ENCODE assay signal across 18 mouse cellular contexts in genomic region chr16:30490791-30491190, GRCm38 (mm10). TPM values are rescaled to one million over a fixed set of nuclear protein-coding genes. Genes with fewer than 3 reads are reported as not detected.
DNase-seq lines count a peak whose midpoint lies in the region; ATAC-seq and TF ChIP-seq lines count a peak whose summit lies in the region.
"Had no signal": no experiment of that assay in that cellular context is flagged by ENCODE, and none has a peak within 500 bp of the region (broad histone marks: within the 10 kb centered on the region; RNA-seq: fewer than 3 reads in every experiment).

No protein-coding gene starts in this region.

- H3K27me3 ChIP-seq in forebrain, embryonic 10.5 days (ENCODE audit: poor library complexity, severe bottlenecking), result peaks cover 15% of the 10 kb centered on the region; the same call in 1 of the 2 replicates
- no peaks in the 10 kb centered on the region for H3K27me3 ChIP-seq in forebrain, embryonic 15.5 days
- no peaks in the 10 kb centered on the region for H3K27me3 ChIP-seq in kidney, embryonic 15.5 days
- no peaks in the 10 kb centered on the region for H3K27me3 ChIP-seq in myocyte (ENCODE audit: control insufficient read depth, insufficient read depth, insufficient read length)
- no peaks in the 10 kb centered on the region for H3K27me3 ChIP-seq in hindbrain, embryonic 12.5 days
- H3K27me3 ChIP-seq: embryonic facial prominence, embryonic 15.5 days; heart, embryonic 12.5 days; hindbrain, embryonic 15.5 days had no signal

- peaks cover 18% of the 10 kb centered on the region for H3K4me1 ChIP-seq in forebrain, embryonic 10.5 days
- H3K4me1 ChIP-seq in forebrain, embryonic 15.5 days, result no peaks in the 10 kb centered on the region
- peaks cover 28% of the 10 kb centered on the region for H3K4me1 ChIP-seq in kidney, embryonic 15.5 days
- H3K4me1 ChIP-seq in hindbrain, embryonic 12.5 days, result no peaks in the 10 kb centered on the region
- H3K4me1 ChIP-seq: embryonic facial prominence, embryonic 15.5 days; hindbrain, embryonic 15.5 days had no signal

- H3K79me2 ChIP-seq in myocyte (ENCODE audit: control insufficient read depth, insufficient read depth), result no peaks in the 10 kb centered on the region

- no peak for TF ChIP-seq POLR2A in myocyte (IDR thresholded peaks at IDR 0.05; ENCODE audit: insufficient read length, low read depth)

- no peaks in the 10 kb centered on the region for H3K36me3 ChIP-seq in forebrain, embryonic 10.5 days (replicated peaks)
- H3K36me3 ChIP-seq in forebrain, embryonic 15.5 days, result no peaks in the 10 kb centered on the region
- no peaks in the 10 kb centered on the region for H3K36me3 ChIP-seq in kidney, embryonic 15.5 days
- no peaks in the 10 kb centered on the region for H3K36me3 ChIP-seq in myocyte (ENCODE audit: control insufficient read depth, insufficient read depth)
- H3K36me3 ChIP-seq in hindbrain, embryonic 12.5 days, result no peaks in the 10 kb centered on the region
- H3K36me3 ChIP-seq: embryonic facial prominence, embryonic 15.5 days; heart, embryonic 12.5 days; hindbrain, embryonic 10.5 days; hindbrain, embryonic 15.5 days had no signal

- H3K4me3 ChIP-seq in forebrain, embryonic 10.5 days, result no peak overlapping the region
- H3K4me3 ChIP-seq in forebrain, embryonic 15.5 days, result no peak overlapping the region
- no peak overlapping the region for H3K4me3 ChIP-seq in kidney, embryonic 15.5 days (replicated peaks)
- no peak overlapping the region for H3K4me3 ChIP-seq in myocyte
- no peak overlapping the region for H3K4me3 ChIP-seq in hindbrain, embryonic 12.5 days
- H3K4me3 ChIP-seq: embryonic facial prominence, embryonic 15.5 days; erythroblast, embryonic 14.5 days; heart, embryonic 12.5 days; hindbrain, embryonic 10.5 days; hindbrain, embryonic 15.5 days had no signal

- ATAC-seq in forebrain, embryonic 15.5 days (replicated peaks), result no peak
- ATAC-seq in kidney, embryonic 15.5 days (replicated peaks; ENCODE audit: low FRiP score), result peak; percentile 69
- ATAC-seq in hindbrain, embryonic 12.5 days (ENCODE audit: low FRiP score), result no peak
- ATAC-seq: forebrain, embryonic 16.5 days had no signal

- H3K9ac ChIP-seq in forebrain, embryonic 15.5 days (replicated peaks), result no peak overlapping the region
- H3K9ac ChIP-seq in kidney, embryonic 15.5 days, result no peak overlapping the region
- no peak overlapping the region for H3K9ac ChIP-seq in hindbrain, embryonic 12.5 days
- H3K9ac ChIP-seq: embryonic facial prominence, embryonic 15.5 days; heart, embryonic 12.5 days; hindbrain, embryonic 15.5 days had no signal

- H3ac ChIP-seq in myocyte (ENCODE audit: control insufficient read depth, insufficient read length), result no peak overlapping the region

- no peak overlapping the region for H3K4me2 ChIP-seq in forebrain, embryonic 15.5 days (replicated peaks)
- no peak overlapping the region for H3K4me2 ChIP-seq in kidney, embryonic 15.5 days
- no peak overlapping the region for H3K4me2 ChIP-seq in myocyte (ENCODE audit: low read depth)
- no peak overlapping the region for H3K4me2 ChIP-seq in hindbrain, embryonic 12.5 days (replicated peaks)
- H3K4me2 ChIP-seq: embryonic facial prominence, embryonic 15.5 days; heart, embryonic 12.5 days; hindbrain, embryonic 15.5 days had no signal

- WGBS in forebrain, embryonic 10.5 days, result 56% methylated on average over 2 of the region's 2 CpGs
- WGBS in forebrain, embryonic 15.5 days, result 38% methylated on average over 2 of the region's 2 CpGs
- WGBS in kidney, embryonic 15.5 days, result 34% methylated on average over 2 of the region's 2 CpGs
- WGBS in hindbrain, embryonic 12.5 days, result 91% methylated on average over 2 of the region's 2 CpGs

- no peak for DNase-seq in forebrain, embryonic 10.5 days (ENCODE audit: extremely low spot score, low spot score)
- DNase-seq in kidney, adult 11 months, result no peak
- DNase-seq in NIH3T3 (ENCODE audit: low read depth), result peak; percentile 54
- no peak for DNase-seq in embryo, embryonic 10 days (ENCODE audit: low spot score)
- DNase-seq: cerebellum, adult 11-12 months; cerebellum, postnatal 10 days; embryo, embryonic 11 days; gastrocnemius, postnatal 14 days had no signal

- peak overlapping the region; percentile 32; the same call in 1 of the 2 replicates for H3K27ac ChIP-seq in forebrain, embryonic 10.5 days
- H3K27ac ChIP-seq in forebrain, embryonic 15.5 days (replicated peaks), result no peak overlapping the region
- H3K27ac ChIP-seq in kidney, embryonic 15.5 days, result peak overlapping the region; percentile 87
- H3K27ac ChIP-seq in hindbrain, embryonic 12.5 days, result no peak overlapping the region
- H3K27ac ChIP-seq: embryonic facial prominence, embryonic 15.5 days; hindbrain, embryonic 10.5 days; hindbrain, embryonic 15.5 days had no signal

- H3K9me3 ChIP-seq in forebrain, embryonic 10.5 days, result no peaks in the 10 kb centered on the region
- no peaks in the 10 kb centered on the region for H3K9me3 ChIP-seq in forebrain, embryonic 15.5 days
- no peaks in the 10 kb centered on the region for H3K9me3 ChIP-seq in kidney, embryonic 15.5 days (replicated peaks)
- H3K9me3 ChIP-seq in hindbrain, embryonic 12.5 days (replicated peaks), result no peaks in the 10 kb centered on the region
- H3K9me3 ChIP-seq: embryonic facial prominence, embryonic 15.5 days; heart, embryonic 12.5 days; hindbrain, embryonic 10.5 days; hindbrain, embryonic 15.5 days had no signal

TF ChIP-seq in myocyte, 11 proteins besides CTCF, POLR2A, EP300 and RAD21:
- peak in 1 of 3 experiments; percentile 7 for TF ChIP-seq MYOG (IDR thresholded peaks at IDR 0.05; ENCODE audit: control insufficient read depth in 1 of 3, insufficient read depth in 1 of 3, insufficient read length in 2 of 3, low read depth in 2 of 3)
- TF ChIP-seq MAX (IDR thresholded peaks at IDR 0.05; ENCODE audit: low read depth), result no peak
- peak in 2 of 3 experiments; percentile 11 to 42 for TF ChIP-seq MYOD1 (IDR thresholded peaks at IDR 0.05; ENCODE audit: control insufficient read depth in 1 of 3, insufficient read length in 2 of 3, low read depth in 2 of 3)
- no peak for TF ChIP-seq CEBPB (IDR thresholded peaks at IDR 0.05; ENCODE audit: insufficient read depth, poor library complexity, severe bottlenecking)
- TF ChIP-seq REST (IDR thresholded peaks at IDR 0.05; ENCODE audit: insufficient read depth, insufficient read length), result no peak
- no peak for TF ChIP-seq POLR2AphosphoS2 (IDR thresholded peaks at IDR 0.05; ENCODE audit: insufficient read length, low read depth)
- TF ChIP-seq TCF3 (IDR thresholded peaks at IDR 0.05; ENCODE audit: insufficient read length, low read depth), result no peak
- no peak for TF ChIP-seq TCF12 (IDR thresholded peaks at IDR 0.05; ENCODE audit: insufficient read depth, poor library complexity, severe bottlenecking)
TF ChIP-seq in myocyte: peak in this region for 2.

RNA-seq across cellular contexts. Expression of gene Tmem44, which starts 59.9 kb away (rescaled TPM):
- polyA plus RNA-seq in forebrain, embryonic 10.5 days (2016; fragmentation: Nextera tagmentation; extraction: Ambion mirVana), result 18.8 and 19.9 TPM in 2 replicates
- polyA plus RNA-seq in forebrain, embryonic 15.5 days (2015; fragmentation: Nextera tagmentation; extraction: Ambion mirVana), result 89.0 and 89.6 TPM in 2 replicates
- 15.0 and 18.6 TPM in 2 replicates for polyA plus RNA-seq in kidney, embryonic 15.5 days (2015; fragmentation: Nextera tagmentation; extraction: Ambion mirVana)
- polyA plus RNA-seq in myocyte (2012; fragmentation: generic; extraction: Trizol), result 1.1 TPM
- polyA plus RNA-seq in hindbrain, embryonic 12.5 days (2016; fragmentation: Nextera tagmentation; extraction: Ambion mirVana), result 58.7 and 60.2 TPM in 2 replicates

Comparison
In these comparisons a context has a peak if more than half of its experiments do, and no peak if none do; other contexts are left out.
1. H3K27ac ChIP-seq: peak in forebrain, embryonic 10.5 days (single experiment) and kidney, embryonic 15.5 days (single experiment); none in forebrain, embryonic 15.5 days (single experiment) and hindbrain, embryonic 12.5 days (single experiment).